ENCODE assay signal across 17 mouse cellular contexts in the genomic region with DNA sequence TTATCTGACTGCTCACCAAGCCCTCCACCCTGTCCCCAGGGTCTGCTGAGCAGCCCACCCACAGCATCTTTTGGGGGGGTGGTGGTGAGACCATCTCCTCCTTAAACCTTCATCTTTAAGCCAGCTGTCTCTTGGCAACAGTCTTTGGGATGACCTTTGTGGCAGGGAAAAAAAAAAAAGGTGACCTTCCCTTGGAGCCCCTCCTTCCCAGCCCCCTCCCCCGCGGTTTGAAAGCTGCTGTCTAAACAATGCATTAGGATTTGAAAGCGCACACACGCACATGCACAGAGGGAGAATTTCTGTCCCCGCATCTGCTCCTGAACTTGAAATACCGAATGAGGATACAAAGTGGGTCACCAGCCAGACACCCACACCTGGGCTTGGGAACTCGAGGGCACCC. TPM values are rescaled to one million over a fixed set of nuclear protein-coding genes. Genes with fewer than 3 reads are reported as not detected.
A peak's percentile ranks its signal among the peaks of the same experiment; 100 is the strongest.
DNase-seq lines count a peak whose midpoint lies in the region; ATAC-seq and TF ChIP-seq lines count a peak whose summit lies in the region.
"Had no signal": no experiment of that assay in that cellular context is flagged by ENCODE, and none has a peak within 500 bp of the region (broad histone marks: within the 10 kb centered on the region; RNA-seq: fewer than 3 reads in every experiment).

No protein-coding gene starts in this region.

- H3K4me2 ChIP-seq in hindbrain, embryonic 12.5 days (replicated peaks), result no peak overlapping the region
- no peak overlapping the region for H3K4me2 ChIP-seq in hindbrain, embryonic 16.5 days (ENCODE audit: low read length)
- no peak overlapping the region for H3K4me2 ChIP-seq in forebrain, embryonic 16.5 days (ENCODE audit: low read length)
- H3K4me2 ChIP-seq in midbrain, embryonic 16.5 days (ENCODE audit: low read length), result no peak overlapping the region
- H3K4me2 ChIP-seq: lung, embryonic 15.5 days had no signal

- no peak overlapping the region for H3K27ac ChIP-seq in hindbrain, embryonic 12.5 days
- no peak overlapping the region for H3K27ac ChIP-seq in hindbrain, embryonic 16.5 days (ENCODE audit: low read depth, low read length)
- H3K27ac ChIP-seq in forebrain, embryonic 16.5 days (ENCODE audit: low read length), result peak overlapping the region; percentile 25; the same call in 1 of the 2 replicates
- H3K27ac ChIP-seq in midbrain, embryonic 16.5 days (ENCODE audit: low read length), result no peak overlapping the region
- H3K27ac ChIP-seq: lung, embryonic 15.5 days had no signal

- no peak for TF ChIP-seq POLR2A in brain, embryonic 14.5 days (IDR thresholded peaks at IDR 0.05; ENCODE audit: borderline replicate concordance, extremely low read depth, insufficient read depth, insufficient read length, poor library complexity, severe bottlenecking)

- H3K9me3 ChIP-seq in hindbrain, embryonic 12.5 days (replicated peaks), result no peaks in the 10 kb centered on the region
- no peaks in the 10 kb centered on the region for H3K9me3 ChIP-seq in hindbrain, embryonic 16.5 days (ENCODE audit: control insufficient read depth, low read length)
- no peaks in the 10 kb centered on the region for H3K9me3 ChIP-seq in forebrain, embryonic 16.5 days (ENCODE audit: control insufficient read depth, low read length)
- no peaks in the 10 kb centered on the region for H3K9me3 ChIP-seq in midbrain, embryonic 16.5 days (replicated peaks; ENCODE audit: control insufficient read depth, low read length, poor library complexity, severe bottlenecking)
- H3K9me3 ChIP-seq: lung, embryonic 15.5 days had no signal

- DNase-seq in brain, embryonic 14.5 days (ENCODE audit: low read depth), result peak; percentile 51
- no peak for DNase-seq in adrenal gland, postnatal 36 days
- DNase-seq in left cerebral cortex, postnatal 10 days (ENCODE audit: extremely low spot score in 1 of 2, low spot score in 2 of 2), result no peak
- DNase-seq: adrenal gland, postnatal 25 days; cerebellum, adult 9-11 months; gastrocnemius, postnatal 14 days; heart, postnatal 36 days; kidney, postnatal 10 days; right cerebral cortex, postnatal 25 days had no signal

- no peak overlapping the region for H3K4me3 ChIP-seq in hindbrain, embryonic 12.5 days
- H3K4me3 ChIP-seq in hindbrain, embryonic 16.5 days (ENCODE audit: low read length), result no peak overlapping the region
- no peak overlapping the region for H3K4me3 ChIP-seq in forebrain, embryonic 16.5 days (replicated peaks; ENCODE audit: low read length)
- H3K4me3 ChIP-seq in midbrain, embryonic 16.5 days (ENCODE audit: low read depth, low read length), result no peak overlapping the region
- H3K4me3 ChIP-seq: erythroblast, embryonic 14.5 days; lung, embryonic 15.5 days; myocyte had no signal

- WGBS in hindbrain, embryonic 12.5 days, result 6% methylated on average over 7 of the region's 7 CpGs
- whole genome bisulfite sequencing in hindbrain, embryonic 16.5 days, result 11% methylated on average over 7 of the region's 7 CpGs
- 6% methylated on average over 7 of the region's 7 CpGs for WGBS in forebrain, embryonic 16.5 days
- WGBS in midbrain, embryonic 16.5 days, result 7% methylated on average over 7 of the region's 7 CpGs

- peaks cover 32% of the 10 kb centered on the region for H3K4me1 ChIP-seq in hindbrain, embryonic 12.5 days
- peaks cover 5% of the 10 kb centered on the region for H3K4me1 ChIP-seq in hindbrain, embryonic 16.5 days (ENCODE audit: control insufficient read depth, insufficient read depth, low read depth, low read length)
- peaks cover 10% of the 10 kb centered on the region for H3K4me1 ChIP-seq in forebrain, embryonic 16.5 days (replicated peaks; ENCODE audit: control insufficient read depth, insufficient read depth, low read length)
- H3K4me1 ChIP-seq in midbrain, embryonic 16.5 days (ENCODE audit: control insufficient read depth, insufficient read depth, low read length), result peaks cover 17% of the 10 kb centered on the region

- intact Hi-C loops in left cerebral cortex, postnatal 10 days (cut with DNase I), result no loop called here

- peak overlapping the region; percentile 20; the same call in 1 of the 2 replicates for H3K9ac ChIP-seq in hindbrain, embryonic 12.5 days
- H3K9ac ChIP-seq in hindbrain, embryonic 16.5 days (ENCODE audit: low read depth, low read length), result no peak overlapping the region
- H3K9ac ChIP-seq in forebrain, embryonic 16.5 days (replicated peaks; ENCODE audit: low read depth, low read length), result no peak overlapping the region
- H3K9ac ChIP-seq in midbrain, embryonic 16.5 days (ENCODE audit: low read depth, low read length), result peak overlapping the region; percentile 44; the same call in 1 of the 2 replicates
- H3K9ac ChIP-seq: lung, embryonic 15.5 days had no signal

- no peaks in the 10 kb centered on the region for H3K27me3 ChIP-seq in hindbrain, embryonic 12.5 days
- no peaks in the 10 kb centered on the region for H3K27me3 ChIP-seq in hindbrain, embryonic 16.5 days (replicated peaks; ENCODE audit: control insufficient read depth, insufficient read depth, low read length)
- H3K27me3 ChIP-seq in forebrain, embryonic 16.5 days (replicated peaks; ENCODE audit: control insufficient read depth, insufficient read depth, low read length), result no peaks in the 10 kb centered on the region
- no peaks in the 10 kb centered on the region for H3K27me3 ChIP-seq in midbrain, embryonic 16.5 days (ENCODE audit: control insufficient read depth, insufficient read depth, low read depth, low read length)

- ATAC-seq in hindbrain, embryonic 12.5 days (ENCODE audit: low FRiP score), result no peak
- ATAC-seq in hindbrain, embryonic 16.5 days, result no peak
- no peak for ATAC-seq in forebrain, embryonic 16.5 days
- ATAC-seq in midbrain, embryonic 16.5 days, result no peak
- ATAC-seq: intestine, embryonic 16.5 days had no signal

- H3K36me3 ChIP-seq in hindbrain, embryonic 12.5 days, result no peaks in the 10 kb centered on the region
- H3K36me3 ChIP-seq in hindbrain, embryonic 16.5 days (ENCODE audit: control insufficient read depth, insufficient read depth, low read length), result no peaks in the 10 kb centered on the region
- no peaks in the 10 kb centered on the region for H3K36me3 ChIP-seq in forebrain, embryonic 16.5 days (ENCODE audit: control insufficient read depth, insufficient read depth)
- H3K36me3 ChIP-seq in midbrain, embryonic 16.5 days (ENCODE audit: control insufficient read depth, insufficient read depth, low read length), result no peaks in the 10 kb centered on the region
- H3K36me3 ChIP-seq: lung, embryonic 15.5 days had no signal

- TF ChIP-seq CTCF in brain, embryonic 14.5 days (IDR thresholded peaks at IDR 0.05; ENCODE audit: borderline replicate concordance, extremely low read depth, insufficient read depth, insufficient read length), result no peak

RNA-seq across cellular contexts. Expression of gene Mum1, which starts 22.2 kb away (rescaled TPM):
- 50.0 and 58.8 TPM in 2 replicates for polyA plus RNA-seq in hindbrain, embryonic 12.5 days (2016; fragmentation: Nextera tagmentation; extraction: Ambion mirVana)
- 38.0 and 38.7 TPM in 2 replicates for polyA plus RNA-seq in hindbrain, embryonic 16.5 days (2015; fragmentation: Nextera tagmentation; extraction: Ambion mirVana)
- polyA plus RNA-seq in brain, embryonic 14.5 days (2012; rRNA removed), result 59.1 and 61.2 TPM in 2 replicates
- 49.0 and 55.4 TPM in 2 replicates for polyA plus RNA-seq in forebrain, embryonic 16.5 days (2015; fragmentation: Nextera tagmentation; extraction: Ambion mirVana)
- polyA plus RNA-seq in midbrain, embryonic 16.5 days (2015; fragmentation: Nextera tagmentation; extraction: Ambion mirVana), result 47.8 and 51.1 TPM in 2 replicates
- 10 to 100 TPM; 20.4 to 21.2 TPM for total RNA-seq in adrenal gland, postnatal 36 days (2021)
- total RNA-seq in left cerebral cortex, postnatal 10 days (2021), result 10 to 100 TPM; 43.5 to 45.3 TPM

RNA-seq across cellular contexts. Expression of gene Efna2, which starts 24.8 kb away (rescaled TPM):
- 49.3 and 50.5 TPM in 2 replicates for polyA plus RNA-seq in hindbrain, embryonic 12.5 days (2016; fragmentation: Nextera tagmentation; extraction: Ambion mirVana)
- polyA plus RNA-seq in hindbrain, embryonic 16.5 days (2015; fragmentation: Nextera tagmentation; extraction: Ambion mirVana), result 21.5 and 22.7 TPM in 2 replicates
- 57.2 and 66.4 TPM in 2 replicates for polyA plus RNA-seq in brain, embryonic 14.5 days (2012; rRNA removed)
- polyA plus RNA-seq in forebrain, embryonic 16.5 days (2015; fragmentation: Nextera tagmentation; extraction: Ambion mirVana), result 24.8 and 25.4 TPM in 2 replicates
- polyA plus RNA-seq in midbrain, embryonic 16.5 days (2015; fragmentation: Nextera tagmentation; extraction: Ambion mirVana), result 37.3 and 43.3 TPM in 2 replicates
- 1 to 10 TPM; 2.4 to 3.2 TPM for total RNA-seq in adrenal gland, postnatal 36 days (2021)
- total RNA-seq in left cerebral cortex, postnatal 10 days (2021), result 10 to 100 TPM; 18.4 to 19.1 TPM

RNA-seq across cellular contexts. Expression of gene 1600002K03Rik, which starts 31.3 kb away (rescaled TPM):
- polyA plus RNA-seq in hindbrain, embryonic 12.5 days (2016; fragmentation: Nextera tagmentation; extraction: Ambion mirVana), result 12.0 and 13.3 TPM in 2 replicates
- 9.4 and 10.1 TPM in 2 replicates for polyA plus RNA-seq in hindbrain, embryonic 16.5 days (2015; fragmentation: Nextera tagmentation; extraction: Ambion mirVana)
- 18.5 and 21.2 TPM in 2 replicates for polyA plus RNA-seq in brain, embryonic 14.5 days (2012; rRNA removed)
- 8.5 and 10.6 TPM in 2 replicates for polyA plus RNA-seq in forebrain, embryonic 16.5 days (2015; fragmentation: Nextera tagmentation; extraction: Ambion mirVana)
- 11.0 and 11.4 TPM in 2 replicates for polyA plus RNA-seq in midbrain, embryonic 16.5 days (2015; fragmentation: Nextera tagmentation; extraction: Ambion mirVana)
- total RNA-seq in adrenal gland, postnatal 36 days (2021), result 10 to 100 TPM; 16.8 to 19.1 TPM
- 1 to 10 TPM; 4.5 TPM for total RNA-seq in left cerebral cortex, postnatal 10 days (2021)

RNA-seq across cellular contexts. Expression of gene Cirbp, which starts 38.3 kb away (rescaled TPM):
- 235 and 271 TPM in 2 replicates for polyA plus RNA-seq in hindbrain, embryonic 12.5 days (2016; fragmentation: Nextera tagmentation; extraction: Ambion mirVana)
- 288 and 311 TPM in 2 replicates for polyA plus RNA-seq in hindbrain, embryonic 16.5 days (2015; fragmentation: Nextera tagmentation; extraction: Ambion mirVana)
- 381 and 490 TPM in 2 replicates for polyA plus RNA-seq in brain, embryonic 14.5 days (2012; rRNA removed)
- polyA plus RNA-seq in forebrain, embryonic 16.5 days (2015; fragmentation: Nextera tagmentation; extraction: Ambion mirVana), result 318 and 335 TPM in 2 replicates
- polyA plus RNA-seq in midbrain, embryonic 16.5 days (2015; fragmentation: Nextera tagmentation; extraction: Ambion mirVana), result 380 and 398 TPM in 2 replicates
- total RNA-seq in adrenal gland, postnatal 36 days (2021), result 100 to 1,000 TPM in 1 of 2 experiments, 10 to 100 TPM in 1; 35.0 to 104 TPM
- total RNA-seq in left cerebral cortex, postnatal 10 days (2021), result 100 to 1,000 TPM; 138 to 151 TPM

RNA-seq across cellular contexts. Expression of gene Ndufs7, which starts 44.9 kb away (rescaled TPM):
- polyA plus RNA-seq in hindbrain, embryonic 12.5 days (2016; fragmentation: Nextera tagmentation; extraction: Ambion mirVana), result 177 and 220 TPM in 2 replicates
- 349 and 361 TPM in 2 replicates for polyA plus RNA-seq in hindbrain, embryonic 16.5 days (2015; fragmentation: Nextera tagmentation; extraction: Ambion mirVana)
- polyA plus RNA-seq in brain, embryonic 14.5 days (2012; rRNA removed), result 272 and 426 TPM in 2 replicates
- polyA plus RNA-seq in forebrain, embryonic 16.5 days (2015; fragmentation: Nextera tagmentation; extraction: Ambion mirVana), result 236 and 272 TPM in 2 replicates
- 263 and 302 TPM in 2 replicates for polyA plus RNA-seq in midbrain, embryonic 16.5 days (2015; fragmentation: Nextera tagmentation; extraction: Ambion mirVana)
- total RNA-seq in adrenal gland, postnatal 36 days (2021), result 100 to 1,000 TPM; 266 to 279 TPM
- total RNA-seq in left cerebral cortex, postnatal 10 days (2021), result 100 to 1,000 TPM; 142 to 161 TPM

Comparison
In these comparisons a context has a peak if more than half of its experiments do, and no peak if none do; other contexts are left out.
1. H3K9ac ChIP-seq: peak in hindbrain, embryonic 12.5 days (single experiment) and midbrain, embryonic 16.5 days (single experiment); none in hindbrain, embryonic 16.5 days (single experiment) and forebrain, embryonic 16.5 days (single experiment).